Mouse (Mus musculus): Measurements from ENCODE around the gene Ppp1r13l. TPM values are rescaled to one million over a fixed set of nuclear protein-coding genes. Genes with fewer than 3 reads are reported as not detected.

The Ppp1r13l gene
- total and polyA plus RNA-seq, 3 experiments, result 1.5 to 15.9 TPM; not detected in 1

- H3K27me3 ChIP-seq (ENCODE audit: control insufficient read depth in 1 of 2, insufficient read depth in 2 of 2, low read length in 2 of 2), result no peaks in the 10 kb centered on the region
- no peak for TF ChIP-seq E2F4 (IDR thresholded peaks at IDR 0.05; ENCODE audit: borderline replicate concordance, low read depth, low read length)
- peak; percentile 85 for TF ChIP-seq HCFC1 (IDR thresholded peaks at IDR 0.05; ENCODE audit: low read depth, low read length)
- no peaks in the 10 kb centered on the region; a peak in 1 of 4 replicates for H3K36me3 ChIP-seq (ENCODE audit: control insufficient read depth in 1 of 2, insufficient read depth in 2 of 2, low read length in 2 of 2)
- no peaks in the 10 kb centered on the region for H3K9me3 ChIP-seq (replicated peaks; ENCODE audit: insufficient read depth, low read length)
- peaks cover 0 to 2% of the 10 kb centered on the region in 2 experiments; a peak in 2 of 4 replicates for H3K4me1 ChIP-seq (ENCODE audit: control insufficient read depth in 1 of 2, insufficient read depth in 2 of 2, low read length in 2 of 2)
- H3K27ac ChIP-seq (ENCODE audit: control insufficient read depth, low read depth, low read length), result no peak overlapping the region
- no peak for DNase-seq (ENCODE audit: low read depth, low spot score)
- no peak overlapping the region for H3K9ac ChIP-seq (ENCODE audit: control insufficient read depth, low read depth, low read length, poor library complexity, severe bottlenecking)
- H3K79me2 ChIP-seq (ENCODE audit: control insufficient read depth, insufficient read depth, low read length, poor library complexity), result no peaks in the 10 kb centered on the region
- H3K4me3 ChIP-seq (ENCODE audit: control insufficient read depth in 1 of 2, insufficient read depth in 1 of 2, low read depth in 2 of 2, low read length in 2 of 2), result no peak overlapping the region
Observed at GRCm38 (mm10) chr7:19426349-19426748, 66.8 kb downstream of the Ppp1r13l start.

GRCm38 (mm10) chr7:19426888-19427287 lies 67.3 kb downstream of the Ppp1r13l start:
- no peak overlapping the region for H3K27ac ChIP-seq (ENCODE audit: control insufficient read depth, low read depth, low read length)
- H3K79me2 ChIP-seq (ENCODE audit: control insufficient read depth, insufficient read depth, low read length, poor library complexity), result no peaks in the 10 kb centered on the region
- no peaks in the 10 kb centered on the region for H3K9me3 ChIP-seq (replicated peaks; ENCODE audit: insufficient read depth, low read length)
- H3K4me3 ChIP-seq (ENCODE audit: control insufficient read depth in 1 of 2, insufficient read depth in 1 of 2, low read depth in 2 of 2, low read length in 2 of 2), result no peak overlapping the region
- no peak for DNase-seq (ENCODE audit: low read depth, low spot score)
- no peaks in the 10 kb centered on the region for H3K4me1 ChIP-seq (ENCODE audit: control insufficient read depth in 1 of 2, insufficient read depth in 2 of 2, low read length in 2 of 2)
- H3K9ac ChIP-seq (ENCODE audit: control insufficient read depth, low read depth, low read length, poor library complexity, severe bottlenecking), result no peak overlapping the region
- H3K27me3 ChIP-seq (ENCODE audit: control insufficient read depth in 1 of 2, insufficient read depth in 2 of 2, low read length in 2 of 2), result no peaks in the 10 kb centered on the region
- no peaks in the 10 kb centered on the region; a peak in 1 of 4 replicates for H3K36me3 ChIP-seq (ENCODE audit: control insufficient read depth in 1 of 2, insufficient read depth in 2 of 2, low read length in 2 of 2)
- TF ChIP-seq GATA1 (IDR thresholded peaks at IDR 0.05; ENCODE audit: low read depth, low read length) (no peak), USF1 (IDR thresholded peaks at IDR 0.05; ENCODE audit: low read depth, low read length) (peak; percentile 66)

Other genes starting within 250 kb of the Ppp1r13l start
- not detected in 2 replicates for gene Gm4969, start 241.4 kb upstream of the Ppp1r13l start, total RNA-seq (2012; rRNA removed)
- not detected for gene Gm4969, start 241.4 kb upstream of the Ppp1r13l start, polyA plus RNA-seq (2012; ENCODE audit: insufficient read depth in 1 of 2, insufficient read length in 2 of 2, low read depth in 1 of 2, low replicate concordance in 2 of 2, missing spikeins in 1 of 2)
- 11.5 and 13.7 TPM in 2 replicates for gene Fbxo46, start 239.9 kb upstream of the Ppp1r13l start, total RNA-seq (2012; rRNA removed)
- gene Fbxo46, start 239.9 kb upstream of the Ppp1r13l start, polyA plus RNA-seq (2012; ENCODE audit: insufficient read depth in 1 of 2, insufficient read length in 2 of 2, low read depth in 1 of 2, low replicate concordance in 2 of 2, missing spikeins in 1 of 2), result 10 to 100 TPM in 1 of 2 experiments, not detected in 1; 10.1 TPM
- 3.1 and 3.4 TPM in 2 replicates for gene Qpctl, start 210.5 kb upstream of the Ppp1r13l start, total RNA-seq (2012; rRNA removed)
- gene Qpctl, start 210.5 kb upstream of the Ppp1r13l start, polyA plus RNA-seq (2012; ENCODE audit: insufficient read depth in 1 of 2, insufficient read length in 2 of 2, low read depth in 1 of 2, low replicate concordance in 2 of 2, missing spikeins in 1 of 2), result 1 to 10 TPM in 1 of 2 experiments, not detected in 1; 6.5 TPM
- gene Snrpd2, start 210.0 kb upstream of the Ppp1r13l start, total RNA-seq (2012; rRNA removed), result 333 and 345 TPM in 2 replicates
- gene Snrpd2, start 210.0 kb upstream of the Ppp1r13l start, polyA plus RNA-seq (2012; ENCODE audit: insufficient read depth in 1 of 2, insufficient read length in 2 of 2, low read depth in 1 of 2, low replicate concordance in 2 of 2, missing spikeins in 1 of 2), result 100 to 1,000 TPM in 1 of 2 experiments, not detected in 1; 234 TPM
- 0.49 and 0.65 TPM in 2 replicates for gene Gipr, start 193.6 kb upstream of the Ppp1r13l start, total RNA-seq (2012; rRNA removed)
- 1 to 10 TPM in 1 of 2 experiments, not detected in 1; 2.1 TPM for gene Gipr, start 193.6 kb upstream of the Ppp1r13l start, polyA plus RNA-seq (2012; ENCODE audit: insufficient read depth in 1 of 2, insufficient read length in 2 of 2, low read depth in 1 of 2, low replicate concordance in 2 of 2, missing spikeins in 1 of 2)
- gene Eml2, start 183.3 kb upstream of the Ppp1r13l start, total RNA-seq (2012; rRNA removed), result 22.0 and 25.1 TPM in 2 replicates
- gene Eml2, start 183.3 kb upstream of the Ppp1r13l start, polyA plus RNA-seq (2012; ENCODE audit: insufficient read depth in 1 of 2, insufficient read length in 2 of 2, low read depth in 1 of 2, low replicate concordance in 2 of 2, missing spikeins in 1 of 2), result 10 to 100 TPM in 1 of 2 experiments, not detected in 1; 43.6 TPM
- 0.07 and 0.19 TPM in 2 replicates for gene Gpr4, start 147.2 kb upstream of the Ppp1r13l start, total RNA-seq (2012; rRNA removed)
- gene Gpr4, start 147.2 kb upstream of the Ppp1r13l start, polyA plus RNA-seq (2012; ENCODE audit: insufficient read depth in 1 of 2, insufficient read length in 2 of 2, low read depth in 1 of 2, low replicate concordance in 2 of 2, missing spikeins in 1 of 2), result under 1 TPM in 1 of 2 experiments, not detected in 1; 0.15 TPM
- 16.3 and 18.5 TPM in 2 replicates for gene Opa3, start 131.4 kb upstream of the Ppp1r13l start, total RNA-seq (2012; rRNA removed)
- 10 to 100 TPM; 37.2 to 85.4 TPM for gene Opa3, start 131.4 kb upstream of the Ppp1r13l start, polyA plus RNA-seq (2012; ENCODE audit: insufficient read depth in 1 of 2, insufficient read length in 2 of 2, low read depth in 1 of 2, low replicate concordance in 2 of 2, missing spikeins in 1 of 2)
- gene Vasp, start 87.9 kb upstream of the Ppp1r13l start, total RNA-seq (2012; rRNA removed), result 121 and 130 TPM in 2 replicates
- 100 to 1,000 TPM in 1 of 2 experiments, not detected in 1; 185 TPM for gene Vasp, start 87.9 kb upstream of the Ppp1r13l start, polyA plus RNA-seq (2012; ENCODE audit: insufficient read depth in 1 of 2, insufficient read length in 2 of 2, low read depth in 1 of 2, low replicate concordance in 2 of 2, missing spikeins in 1 of 2)
- gene Ppm1n, start 79.7 kb upstream of the Ppp1r13l start, total RNA-seq (2012; rRNA removed), result not detected in 2 replicates
- not detected for gene Ppm1n, start 79.7 kb upstream of the Ppp1r13l start, polyA plus RNA-seq (2012; ENCODE audit: insufficient read depth in 1 of 2, insufficient read length in 2 of 2, low read depth in 1 of 2, low replicate concordance in 2 of 2, missing spikeins in 1 of 2)
- gene Rtn2, start 77.1 kb upstream of the Ppp1r13l start, total RNA-seq (2012; rRNA removed), result 0.27 and 0.52 TPM in 2 replicates
- 1 to 10 TPM in 1 of 2 experiments, not detected in 1; 1.4 TPM for gene Rtn2, start 77.1 kb upstream of the Ppp1r13l start, polyA plus RNA-seq (2012; ENCODE audit: insufficient read depth in 1 of 2, insufficient read length in 2 of 2, low read depth in 1 of 2, low replicate concordance in 2 of 2, missing spikeins in 1 of 2)
- 0.04 and 0.10 TPM in 2 replicates for gene Fosb, start 49.7 kb upstream of the Ppp1r13l start, total RNA-seq (2012; rRNA removed)
- under 1 TPM in 1 of 2 experiments, not detected in 1; 0.49 TPM for gene Fosb, start 49.7 kb upstream of the Ppp1r13l start, polyA plus RNA-seq (2012; ENCODE audit: insufficient read depth in 1 of 2, insufficient read length in 2 of 2, low read depth in 1 of 2, low replicate concordance in 2 of 2, missing spikeins in 1 of 2)
- 22.2 and 25.9 TPM in 2 replicates for gene Ercc1, start 15.0 kb upstream of the Ppp1r13l start, total RNA-seq (2012; rRNA removed)
- gene Ercc1, start 15.0 kb upstream of the Ppp1r13l start, polyA plus RNA-seq (2012; ENCODE audit: insufficient read depth in 1 of 2, insufficient read length in 2 of 2, low read depth in 1 of 2, low replicate concordance in 2 of 2, missing spikeins in 1 of 2), result 10 to 100 TPM in 1 of 2 experiments, not detected in 1; 37.5 TPM
- 26.2 and 43.9 TPM in 2 replicates for gene Cd3eap, start 266 bp upstream of the Ppp1r13l start, total RNA-seq (2012; rRNA removed)
- 10 to 100 TPM in 1 of 2 experiments, not detected in 1; 49.8 TPM for gene Cd3eap, start 266 bp upstream of the Ppp1r13l start, polyA plus RNA-seq (2012; ENCODE audit: insufficient read depth in 1 of 2, insufficient read length in 2 of 2, low read depth in 1 of 2, low replicate concordance in 2 of 2, missing spikeins in 1 of 2)
- gene Ercc2, start 22.3 kb downstream of the Ppp1r13l start, total RNA-seq (2012; rRNA removed), result 29.4 and 34.4 TPM in 2 replicates
- gene Ercc2, start 22.3 kb downstream of the Ppp1r13l start, polyA plus RNA-seq (2012; ENCODE audit: insufficient read depth in 1 of 2, insufficient read length in 2 of 2, low read depth in 1 of 2, low replicate concordance in 2 of 2, missing spikeins in 1 of 2), result 10 to 100 TPM in 1 of 2 experiments, not detected in 1; 44.5 TPM
- gene Klc3, start 44.4 kb downstream of the Ppp1r13l start, total RNA-seq (2012; rRNA removed), result 2.7 and 3.6 TPM in 2 replicates
- under 1 TPM in 1 of 2 experiments, not detected in 1; 0.42 TPM for gene Klc3, start 44.4 kb downstream of the Ppp1r13l start, polyA plus RNA-seq (2012; ENCODE audit: insufficient read depth in 1 of 2, insufficient read length in 2 of 2, low read depth in 1 of 2, low replicate concordance in 2 of 2, missing spikeins in 1 of 2)
- not detected in 2 replicates for gene Ckm, start 45.0 kb downstream of the Ppp1r13l start, total RNA-seq (2012; rRNA removed)
- gene Ckm, start 45.0 kb downstream of the Ppp1r13l start, polyA plus RNA-seq (2012; ENCODE audit: insufficient read depth in 1 of 2, insufficient read length in 2 of 2, low read depth in 1 of 2, low replicate concordance in 2 of 2, missing spikeins in 1 of 2), result not detected
- 4.7 TPM in 2 replicates for gene Mark4, start 99.1 kb downstream of the Ppp1r13l start, total RNA-seq (2012; rRNA removed)
- 10 to 100 TPM in 1 of 2 experiments, not detected in 1; 18.5 TPM for gene Mark4, start 99.1 kb downstream of the Ppp1r13l start, polyA plus RNA-seq (2012; ENCODE audit: insufficient read depth in 1 of 2, insufficient read length in 2 of 2, low read depth in 1 of 2, low replicate concordance in 2 of 2, missing spikeins in 1 of 2)
- gene Exoc3l2, start 103.6 kb downstream of the Ppp1r13l start, total RNA-seq (2012; rRNA removed), result 0.08 TPM in 1 of 2 replicates, not detected in the other
- gene Exoc3l2, start 103.6 kb downstream of the Ppp1r13l start, polyA plus RNA-seq (2012; ENCODE audit: insufficient read depth in 1 of 2, insufficient read length in 2 of 2, low read depth in 1 of 2, low replicate concordance in 2 of 2, missing spikeins in 1 of 2), result under 1 TPM in 1 of 2 experiments, not detected in 1; 0.08 TPM
- 5.5 and 6.1 TPM in 2 replicates for gene Bloc1s3, start 148.6 kb downstream of the Ppp1r13l start, total RNA-seq (2012; rRNA removed)
- gene Bloc1s3, start 148.6 kb downstream of the Ppp1r13l start, polyA plus RNA-seq (2012; ENCODE audit: insufficient read depth in 1 of 2, insufficient read length in 2 of 2, low read depth in 1 of 2, low replicate concordance in 2 of 2, missing spikeins in 1 of 2), result 1 to 10 TPM in 1 of 2 experiments, not detected in 1; 7.5 TPM
- gene Trappc6a, start 148.6 kb downstream of the Ppp1r13l start, total RNA-seq (2012; rRNA removed), result 65.6 and 88.2 TPM in 2 replicates
- gene Trappc6a, start 148.6 kb downstream of the Ppp1r13l start, polyA plus RNA-seq (2012; ENCODE audit: insufficient read depth in 1 of 2, insufficient read length in 2 of 2, low read depth in 1 of 2, low replicate concordance in 2 of 2, missing spikeins in 1 of 2), result 10 to 100 TPM in 1 of 2 experiments, not detected in 1; 82.8 TPM
- gene Nkpd1, start 158.1 kb downstream of the Ppp1r13l start, total RNA-seq (2012; rRNA removed), result 0.07 and 0.35 TPM in 2 replicates
- under 1 TPM in 1 of 2 experiments, not detected in 1; 0.33 TPM for gene Nkpd1, start 158.1 kb downstream of the Ppp1r13l start, polyA plus RNA-seq (2012; ENCODE audit: insufficient read depth in 1 of 2, insufficient read length in 2 of 2, low read depth in 1 of 2, low replicate concordance in 2 of 2, missing spikeins in 1 of 2)
- 10.0 and 13.6 TPM in 2 replicates for gene Ppp1r37, start 203.3 kb downstream of the Ppp1r13l start, total RNA-seq (2012; rRNA removed)
- gene Ppp1r37, start 203.3 kb downstream of the Ppp1r13l start, polyA plus RNA-seq (2012; ENCODE audit: insufficient read depth in 1 of 2, insufficient read length in 2 of 2, low read depth in 1 of 2, low replicate concordance in 2 of 2, missing spikeins in 1 of 2), result 10 to 100 TPM in 1 of 2 experiments, not detected in 1; 29.0 TPM
- 2.9 and 3.3 TPM in 2 replicates for gene Zfp296, start 217.5 kb downstream of the Ppp1r13l start, total RNA-seq (2012; rRNA removed)
- 1 to 10 TPM in 1 of 2 experiments, not detected in 1; 7.8 TPM for gene Zfp296, start 217.5 kb downstream of the Ppp1r13l start, polyA plus RNA-seq (2012; ENCODE audit: insufficient read depth in 1 of 2, insufficient read length in 2 of 2, low read depth in 1 of 2, low replicate concordance in 2 of 2, missing spikeins in 1 of 2)
- 49.6 and 58.0 TPM in 2 replicates for gene Gemin7, start 217.8 kb downstream of the Ppp1r13l start, total RNA-seq (2012; rRNA removed)
- 10 to 100 TPM in 1 of 2 experiments, not detected in 1; 78.7 TPM for gene Gemin7, start 217.8 kb downstream of the Ppp1r13l start, polyA plus RNA-seq (2012; ENCODE audit: insufficient read depth in 1 of 2, insufficient read length in 2 of 2, low read depth in 1 of 2, low replicate concordance in 2 of 2, missing spikeins in 1 of 2)
- 29.9 and 31.1 TPM in 2 replicates for gene Clasrp, start 244.7 kb downstream of the Ppp1r13l start, total RNA-seq (2012; rRNA removed)
- 10 to 100 TPM in 1 of 2 experiments, not detected in 1; 62.2 TPM for gene Clasrp, start 244.7 kb downstream of the Ppp1r13l start, polyA plus RNA-seq (2012; ENCODE audit: insufficient read depth in 1 of 2, insufficient read length in 2 of 2, low read depth in 1 of 2, low replicate concordance in 2 of 2, missing spikeins in 1 of 2)

Data from MEL (cell line).